Mouse (Mus musculus) right cerebral cortex, postnatal 36 days (tissue): Measurements from ENCODE around the gene Ptbp3.

ENCODE experiments used
- DNase-seq, 2 experiments: peaks; one replicate each; pipeline ENCODE4 v3.0.0; 2022; ENCODE audit warnings: low spot score in 2 of 2, mixed read lengths in 1 of 2

Gene Ptbp3

GRCm38 (mm10) chr4:59555177-59555576, 6.0 kb upstream of the Ptbp3 start:
- no peak for DNase-seq

- DNase-seq: no peak
Observed at GRCm38 (mm10) chr4:59553576-59553975, 4.4 kb upstream of the Ptbp3 start.

- no peak for DNase-seq
Observed at GRCm38 (mm10) chr4:59552835-59553234, 3.7 kb upstream of the Ptbp3 start.

- no peak for DNase-seq
Observed at GRCm38 (mm10) chr4:59551901-59552300, 2.7 kb upstream of the Ptbp3 start.

GRCm38 (mm10) chr4:59549977-59550560, 905 bp upstream of the Ptbp3 start:
- no peak for DNase-seq

GRCm38 (mm10) chr4:59548560-59549174, 497 bp downstream of the Ptbp3 start:
- peak; percentile 31 to 44 for DNase-seq

- DNase-seq: no peak
Observed at GRCm38 (mm10) chr4:59548011-59548559, 1.1 kb downstream of the Ptbp3 start.

GRCm38 (mm10) chr4:59547136-59547889, 1.9 kb downstream of the Ptbp3 start:
- no peak for DNase-seq

- no peak for DNase-seq
Observed at GRCm38 (mm10) chr4:59546285-59547071, 2.7 kb downstream of the Ptbp3 start.

GRCm38 (mm10) chr4:59544654-59545053, 4.5 kb downstream of the Ptbp3 start:
- no peak for DNase-seq

GRCm38 (mm10) chr4:59543006-59543405, 6.2 kb downstream of the Ptbp3 start:
- DNase-seq: no peak

GRCm38 (mm10) chr4:59536281-59536680, 12.9 kb downstream of the Ptbp3 start:
- no peak for DNase-seq

- DNase-seq: no peak
Observed at GRCm38 (mm10) chr4:59535624-59536023, 13.5 kb downstream of the Ptbp3 start.

- DNase-seq: no peak
Observed at GRCm38 (mm10) chr4:59533268-59533667, 15.9 kb downstream of the Ptbp3 start.

- no peak for DNase-seq
Observed at GRCm38 (mm10) chr4:59531172-59531571, 18.0 kb downstream of the Ptbp3 start.

- DNase-seq: no peak
Observed at GRCm38 (mm10) chr4:59527470-59527869, 21.7 kb downstream of the Ptbp3 start.

GRCm38 (mm10) chr4:59526728-59527127, 22.4 kb downstream of the Ptbp3 start:
- no peak for DNase-seq

GRCm38 (mm10) chr4:59524875-59525274, 24.3 kb downstream of the Ptbp3 start:
- no peak for DNase-seq

GRCm38 (mm10) chr4:59510321-59510720, 38.8 kb downstream of the Ptbp3 start:
- DNase-seq: no peak

- DNase-seq: no peak
Observed at GRCm38 (mm10) chr4:59509558-59509957, 39.6 kb downstream of the Ptbp3 start.

- DNase-seq: no peak
Observed at GRCm38 (mm10) chr4:59507766-59508165, 41.4 kb downstream of the Ptbp3 start.

- DNase-seq: no peak
Observed at GRCm38 (mm10) chr4:59506704-59507103, 42.5 kb downstream of the Ptbp3 start.
